Mouse (Mus musculus) left cerebral cortex, postnatal 25 days (tissue): ENCODE measurements at regions not wholly inside any gene's neighbourhood (a gene's known extent, or its start where the extent isn't known, plus 50 kb on each side); places are given as distances from the start of the nearest gene placed in this dataset.
"Not testable (repeated sequence)": the region's sequence is repeated elsewhere in the genome, so short reads cannot be mapped to it uniquely, and the experiment has no call there.

ENCODE experiments used
- DNase-seq, 2 experiments: peaks; one replicate each; pipeline ENCODE4 v3.0.0; 2022; ENCODE audit warnings: low spot score in 2 of 2, mixed read lengths in 1 of 2
- intact Hi-C: fragments of 180-260 bp; cut with DNase I; formaldehyde crosslinking; loops from one replicate; pipeline ENCODE4 v1.15.1; 2025

DNA sequence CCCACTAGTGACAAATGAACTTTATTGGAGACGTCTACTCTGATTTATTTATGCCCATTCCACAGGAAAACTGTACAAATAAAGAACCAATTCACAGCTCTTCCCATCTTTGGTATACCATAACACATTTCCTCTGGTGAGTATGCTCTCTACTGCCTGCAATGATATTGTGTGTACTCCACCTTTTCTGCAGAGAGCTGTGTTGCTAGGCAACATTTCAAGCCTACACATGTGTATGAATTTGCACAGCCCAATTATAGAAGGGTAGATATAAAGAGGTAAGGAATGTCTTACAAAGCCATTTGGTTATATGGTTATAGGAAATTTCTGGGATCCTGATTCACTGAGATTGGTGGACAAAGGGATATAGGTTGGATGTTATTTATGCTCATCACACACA is 227.4 kb downstream of the 4931408C20Rik start:
- peak in 1 of 2 experiments; percentile 48 for DNase-seq
- intact Hi-C loops: no loop called here

DNA sequence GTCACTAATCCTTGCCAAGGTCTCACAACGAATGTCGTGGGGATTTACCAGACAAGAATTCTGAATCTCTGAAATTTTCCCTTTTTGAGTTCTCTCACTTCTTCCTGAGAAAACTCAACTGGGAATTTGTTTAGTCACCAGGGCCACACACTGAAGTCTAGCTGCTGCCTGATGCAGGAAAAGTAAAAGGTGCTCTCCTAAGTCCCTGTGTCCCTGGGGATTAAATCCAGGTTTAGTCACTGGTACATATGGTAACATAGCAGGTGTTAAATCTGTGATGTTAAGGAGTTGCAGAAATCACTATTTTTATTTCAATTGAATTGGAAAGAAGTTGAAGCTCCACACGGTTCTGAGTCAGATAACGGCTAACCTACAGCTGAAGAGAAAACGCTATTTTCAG is 260.9 kb downstream of the 4931408C20Rik start:
- peak in 1 of 2 experiments; percentile 45 for DNase-seq
- intact Hi-C loops: no loop called here

DNA sequence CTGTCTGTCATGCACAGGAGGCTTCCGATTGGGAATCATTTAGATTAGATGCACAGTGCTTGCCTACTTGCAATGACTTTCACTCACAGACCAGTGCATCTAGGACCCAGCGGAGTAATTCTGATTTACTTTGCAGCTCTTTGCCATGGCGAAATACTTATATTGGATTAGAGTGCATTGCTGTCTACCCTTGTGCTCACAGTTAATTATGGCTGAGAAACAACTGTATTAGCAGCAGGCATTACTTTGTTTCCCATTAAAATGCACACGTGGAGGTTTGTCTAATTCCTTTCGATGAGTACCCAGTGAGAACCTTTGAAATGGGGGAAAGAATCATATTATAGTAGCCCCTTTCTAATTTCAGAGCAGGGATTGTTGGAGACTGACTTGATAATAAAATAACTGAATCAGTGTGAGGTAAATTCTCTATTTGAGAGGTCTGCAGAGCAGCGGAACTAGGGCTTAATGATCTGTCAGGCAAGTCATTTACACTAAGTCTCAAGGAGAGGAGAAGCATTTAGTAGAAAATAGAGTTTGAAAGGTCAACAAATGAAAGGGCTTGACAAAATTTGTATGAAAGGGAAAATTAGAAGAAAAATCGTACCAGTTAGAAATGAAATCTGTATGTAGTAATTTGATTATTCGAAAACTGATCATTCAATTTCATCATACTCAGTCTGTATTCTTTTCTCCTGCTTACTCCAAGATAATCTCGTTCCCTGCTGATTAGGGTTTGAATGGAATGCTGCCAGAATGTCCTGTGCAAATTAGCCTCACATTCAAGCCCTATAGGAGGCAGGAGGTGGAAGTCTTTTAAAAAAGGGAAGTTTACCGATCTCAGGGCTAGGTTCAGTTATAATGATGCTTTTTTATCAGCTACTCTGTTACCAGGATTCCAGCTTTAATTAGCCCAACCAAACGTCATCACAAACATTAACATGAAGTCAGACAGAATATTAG is 299.0 kb downstream of the 4931408C20Rik start:
- intact Hi-C loops: no loop called here
- DNase-seq: no peak

DNA sequence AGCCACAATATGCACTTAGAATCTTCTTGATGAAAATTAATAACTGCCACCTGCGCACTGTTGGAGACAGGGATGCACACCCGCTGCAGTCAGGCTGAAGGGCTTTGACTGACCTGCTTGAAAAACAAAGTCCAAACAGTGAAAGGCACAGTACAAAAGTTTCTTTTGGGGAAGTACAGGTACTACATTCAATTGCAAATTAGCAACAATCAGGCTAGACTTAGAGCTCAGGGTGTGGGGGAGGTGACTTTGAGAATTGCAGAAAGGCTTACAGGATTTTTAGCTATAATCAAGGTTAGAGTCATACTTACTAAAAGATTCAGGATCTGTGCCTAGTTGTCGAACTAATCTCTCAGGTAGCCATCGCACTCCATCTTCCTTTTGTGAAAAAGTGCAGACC is 346.7 kb downstream of the 4931408C20Rik start:
- intact Hi-C loops: no loop called here
- no peak for DNase-seq

DNA sequence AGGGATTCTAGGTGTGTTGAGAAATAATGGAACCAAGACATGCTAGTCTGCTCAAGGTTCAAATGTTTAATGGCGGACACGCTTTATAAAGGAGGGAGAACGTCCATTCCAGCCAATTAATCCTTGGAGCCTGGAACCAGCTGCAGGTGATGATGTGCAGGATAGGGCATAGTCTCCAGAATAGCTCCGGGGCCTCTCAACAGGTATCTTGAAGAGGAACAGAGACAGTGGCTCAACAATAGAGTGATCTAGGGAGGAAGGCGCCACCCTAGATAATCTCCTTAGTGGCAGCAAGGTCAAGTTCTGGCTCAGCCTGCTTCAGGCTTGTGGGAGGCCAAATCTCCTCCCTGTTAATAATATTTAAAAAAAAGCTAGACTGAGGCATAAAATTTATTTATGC is 347.4 kb downstream of the 4931408C20Rik start:
- DNase-seq, intact Hi-C loops: not testable (repeated sequence)

DNA sequence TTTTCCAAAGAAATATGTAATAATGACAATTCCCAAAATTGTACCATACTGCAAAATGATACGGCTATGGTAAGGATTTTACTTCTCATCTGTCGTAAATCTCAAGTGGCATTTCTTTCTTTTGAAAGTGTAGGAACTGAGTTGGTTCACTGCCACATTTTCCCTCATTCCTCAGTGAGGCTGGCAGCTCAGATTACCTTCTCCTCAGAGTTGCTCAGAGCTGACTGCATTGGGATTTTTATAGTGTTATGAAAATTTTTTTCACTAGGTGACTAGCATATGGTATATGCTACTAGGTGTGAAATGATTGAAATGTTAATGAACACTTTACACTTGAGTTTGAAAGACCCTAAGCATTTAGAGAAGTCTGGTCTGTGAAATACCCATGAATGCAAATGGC is 397.7 kb downstream of the 4931408C20Rik start:
- DNase-seq: peak in 1 of 2 experiments; percentile 62
- intact Hi-C loops: no loop called here

DNA sequence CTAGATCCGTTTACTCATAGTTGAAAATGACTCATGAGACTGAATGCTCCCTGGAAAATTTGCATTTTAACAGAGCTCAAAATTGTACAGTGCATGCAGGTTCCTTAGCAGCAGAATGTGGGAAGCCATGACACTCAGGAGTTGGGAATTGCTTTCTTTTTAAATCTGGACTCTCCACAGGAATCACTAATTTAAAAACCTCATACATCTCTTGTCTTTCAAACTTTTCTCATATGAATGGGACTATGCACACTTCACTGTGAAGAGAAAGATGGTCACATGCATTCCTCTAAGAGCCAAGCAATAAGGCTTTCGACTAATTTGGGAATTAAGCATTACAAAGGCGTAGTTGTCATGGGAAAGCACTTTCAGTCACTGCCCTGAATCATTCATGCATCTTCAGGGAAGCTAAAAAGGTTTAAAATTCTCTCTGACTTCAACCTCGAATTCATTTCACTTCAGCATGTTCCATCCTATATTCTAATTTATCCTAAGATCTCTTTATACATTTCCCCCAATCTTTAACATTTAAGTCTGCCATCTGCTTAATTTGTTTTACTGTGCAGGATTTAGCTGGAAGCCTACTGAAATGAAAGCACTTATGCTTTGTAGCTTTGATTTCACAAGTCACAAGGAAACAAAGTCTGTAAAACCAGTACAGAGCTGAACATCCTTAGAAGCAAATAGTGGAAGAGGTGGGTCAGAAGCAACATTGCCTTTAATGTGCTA is 404.2 kb downstream of the 4931408C20Rik start:
- peak; percentile 20 to 86 for DNase-seq
- intact Hi-C loops: loop anchor here (2.0 kb wide), 1 partner anchor 452 kb away; no protein-coding TSS in a partner anchor

DNA sequence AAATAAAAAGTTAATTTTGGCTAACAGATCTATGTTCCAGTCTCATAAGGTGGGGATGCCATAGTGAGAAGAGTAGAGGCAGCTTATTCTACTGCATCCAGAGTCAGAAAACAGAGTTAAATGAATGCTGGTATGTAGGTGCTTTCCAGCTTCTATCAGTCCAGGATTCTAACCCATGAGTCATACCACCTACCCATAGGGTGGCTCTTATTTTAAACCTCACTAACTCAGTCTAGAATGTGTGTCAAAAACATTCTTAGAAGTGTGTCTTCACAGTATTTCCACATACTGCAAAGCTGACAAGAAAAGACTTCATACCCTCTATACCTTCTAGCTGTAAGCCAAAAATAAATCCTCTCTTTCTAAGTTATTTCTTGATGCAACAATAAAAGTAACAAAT is 410.7 kb downstream of the 4931408C20Rik start:
- intact Hi-C loops: no loop called here
- peak in 1 of 2 experiments; percentile 68 for DNase-seq

DNA sequence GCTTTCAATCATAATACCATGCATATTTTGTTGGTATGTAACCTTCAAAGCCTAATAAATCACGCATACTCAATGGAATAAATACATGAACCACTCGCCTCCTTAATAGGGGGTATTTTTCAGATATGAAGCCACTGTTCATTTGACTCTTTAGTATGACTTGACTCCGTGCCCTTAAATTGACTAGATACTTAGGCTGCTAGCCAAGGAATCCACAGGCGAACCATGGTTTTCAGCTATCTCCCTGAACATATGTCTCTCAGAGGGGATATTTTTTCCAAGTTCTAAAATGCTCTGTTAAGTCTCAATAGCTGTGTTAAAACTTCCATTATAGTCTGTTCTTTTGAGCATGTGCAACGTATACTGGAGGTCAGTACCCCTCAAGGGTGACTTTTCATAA is 413.8 kb upstream of the Adgrb3 start:
- no peak for DNase-seq
- intact Hi-C loops: no loop called here

DNA sequence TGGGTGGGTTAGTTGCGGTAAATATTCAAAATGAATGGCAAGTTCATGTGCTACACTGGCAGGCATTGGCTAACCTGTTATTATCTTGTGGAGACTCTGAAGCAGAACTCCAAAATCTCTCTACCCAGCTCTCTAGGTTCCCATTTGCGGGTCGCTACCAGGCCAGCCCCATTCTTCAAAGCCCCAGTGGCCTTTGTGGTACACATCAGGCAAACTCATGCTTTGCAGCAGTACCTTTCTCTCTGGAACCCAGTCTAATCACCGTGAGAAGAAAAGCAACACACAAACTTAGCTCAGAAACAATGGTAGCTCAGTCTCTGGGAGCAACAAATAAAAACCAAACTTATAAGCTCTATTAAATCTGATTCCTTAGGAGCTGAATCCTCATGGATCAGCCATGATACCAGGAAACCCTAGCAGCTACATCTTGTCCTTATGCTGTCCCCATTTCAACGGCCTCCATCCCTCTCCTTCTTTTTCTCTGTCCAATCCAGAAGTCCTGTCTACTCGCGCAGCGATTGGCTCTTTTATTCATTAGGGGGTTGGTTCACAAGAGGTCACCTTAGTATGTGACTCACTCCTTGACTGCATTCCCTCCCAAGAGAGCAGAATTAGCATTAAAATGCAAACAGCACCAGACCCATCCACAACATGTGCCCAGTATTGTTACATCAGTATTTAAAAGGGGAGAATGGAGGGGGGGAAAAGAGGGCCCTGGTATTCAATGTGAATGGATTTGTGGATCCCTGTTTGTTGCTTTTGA is 400.0 kb upstream of the Adgrb3 start:
- no peak for DNase-seq
- intact Hi-C loops: no loop called here

DNA sequence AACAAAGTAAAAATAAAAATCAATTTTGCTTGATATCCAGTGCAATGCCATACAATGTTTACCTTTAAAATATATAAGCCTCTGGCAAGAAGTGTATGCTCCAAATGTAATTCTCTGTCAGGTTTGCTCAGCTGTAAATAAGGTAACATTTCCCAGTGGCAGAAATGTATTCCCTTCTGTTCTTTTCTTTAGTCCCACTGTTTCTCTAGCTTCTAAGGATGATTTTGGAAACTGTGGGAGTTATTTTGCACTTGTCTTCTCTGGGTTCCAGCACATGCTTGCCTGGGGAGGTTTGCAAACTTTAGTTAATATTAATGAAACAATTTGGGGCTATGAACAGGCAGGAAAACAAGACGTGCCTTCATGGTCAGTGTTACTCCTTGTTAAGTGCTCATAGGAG is 374.9 kb upstream of the Adgrb3 start:
- peak in 1 of 2 experiments; percentile 37 for DNase-seq
- intact Hi-C loops: no loop called here
